Mouse (Mus musculus) ES-Bruce4 (cell line): ENCODE results near the gene Olfr945. TPM values are rescaled to one million over a fixed set of nuclear protein-coding genes. Genes with fewer than 3 reads are reported as not detected.

Experiments used
- H3K27ac ChIP-seq: 2 replicates; pipeline ENCODE4 v1.5.1; 2012; ENCODE audit warnings: low read length, inconsistent platforms; ENCODE audit not compliant: insufficient read depth
- H3K27me3 ChIP-seq: 2 replicates; pipeline ENCODE4 v1.6.1; 2012; ENCODE audit warnings: mild to moderate bottlenecking, low read length, inconsistent platforms; ENCODE audit not compliant: control insufficient read depth, poor library complexity, insufficient read depth, severe bottlenecking
- H3K36me3 ChIP-seq: 2 replicates; pipeline ENCODE4 v1.6.1; 2012; ENCODE audit warnings: inconsistent platforms, mild to moderate bottlenecking, low read length, moderate library complexity; ENCODE audit not compliant: control insufficient read depth, poor library complexity, insufficient read depth, severe bottlenecking
- H3K4me1 ChIP-seq: one replicate; pipeline ENCODE4 v1.8.1; 2011; ENCODE audit warnings: low read length; ENCODE audit not compliant: control insufficient read depth, insufficient read depth
- H3K4me3 ChIP-seq: 2 replicates; pipeline ENCODE4 v1.5.1; 2011; ENCODE audit warnings: low read depth, mild to moderate bottlenecking, low read length
- H3K9ac ChIP-seq: 2 replicates; pipeline ENCODE4 v1.6.1; 2012; ENCODE audit warnings: low read depth, mild to moderate bottlenecking, inconsistent platforms; ENCODE audit not compliant: poor library complexity, severe bottlenecking
- H3K9me3 ChIP-seq: replicated peaks from 2 replicates; pipeline ENCODE4 v1.6.1; 2012; ENCODE audit warnings: mild to moderate bottlenecking, low read length, inconsistent platforms; ENCODE audit not compliant: control insufficient read depth, poor library complexity, insufficient read depth, severe bottlenecking
- CTCF ChIP-seq: IDR thresholded peaks from one replicate; pipeline ENCODE4 v1.8.1; 2011; ENCODE audit warnings: low read depth, low read length
- EP300 ChIP-seq: IDR thresholded peaks from 2 replicates; pipeline ENCODE4 v1.6.1; 2011; ENCODE audit warnings: low read depth, low read length; ENCODE audit not compliant: insufficient read depth
- POLR2A ChIP-seq: IDR thresholded peaks from one replicate; pipeline ENCODE4 v1.8.1; 2011; ENCODE audit warnings: low read length; ENCODE audit not compliant: insufficient read depth
- polyA plus RNA-seq: library from polyadenylated mRNA; stranded (reverse); fragments of >200 nt; gene quantifications from 2 replicates; pipeline ENCODE4 v1.2.4, GENCODE M21; 2011; ENCODE audit warnings: low read depth; ENCODE audit not compliant: missing spikeins, insufficient read depth, insufficient read length

Olfr945 gene
- not detected in 2 replicates for polyA plus RNA-seq

DNA sequence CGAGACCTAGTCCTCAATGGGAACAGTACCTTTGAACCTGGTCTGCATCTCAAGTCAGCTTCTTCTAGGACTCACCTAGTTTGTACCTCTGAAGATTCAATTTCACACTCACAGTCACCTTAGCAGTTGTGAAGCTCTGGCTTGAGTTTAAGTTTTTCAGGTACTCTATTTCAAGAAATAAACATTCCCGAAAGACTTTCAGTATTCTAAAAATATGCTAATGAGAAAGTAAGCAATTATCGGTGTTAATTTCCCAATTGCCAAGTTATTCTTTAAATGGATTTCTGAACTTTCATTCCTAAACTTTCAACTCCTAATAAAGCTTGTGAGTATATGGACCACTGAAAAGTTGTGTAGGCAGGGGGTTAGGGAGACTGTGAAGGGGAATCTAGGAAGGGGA is at the start of gene Olfr945:
TSS of gene Olfr945 (minus strand) at position 101 of the 400 bp plus-strand sequence.
- H3K27ac ChIP-seq, result no peak within 1 kb of the TSS
- TF ChIP-seq CTCF, result no peak
- no peak for TF ChIP-seq EP300
- TF ChIP-seq POLR2A, result no peak
- H3K9me3 ChIP-seq, result no peaks in the 10 kb centered on the region

DNA sequence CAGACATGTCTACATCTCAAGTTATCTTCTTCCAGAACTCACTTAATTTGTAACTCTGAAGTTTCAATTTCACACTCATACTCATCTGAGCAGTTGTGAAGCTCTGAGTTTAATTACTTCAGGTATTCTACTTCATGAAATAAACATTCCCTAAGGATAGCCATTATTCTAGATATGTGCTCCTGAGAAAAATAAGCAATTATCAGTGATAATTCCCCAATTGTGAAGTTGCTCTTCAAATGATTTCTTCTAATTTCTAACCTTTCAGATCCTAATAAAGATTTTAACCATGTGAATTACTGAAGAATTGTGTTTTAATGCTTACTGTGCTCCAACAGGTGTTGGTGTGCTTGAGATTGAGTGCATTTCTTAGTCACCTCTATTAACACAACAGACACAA is 49.3 kb upstream of the Olfr945 start, which contains the start of gene Olfr948:
TSS of gene Olfr948 (minus strand) at position 101 of the 400 bp plus-strand sequence.
- TF ChIP-seq POLR2A, result no peak
- TF ChIP-seq EP300, result no peak
- TF ChIP-seq CTCF, result no peak
- H3K4me3 ChIP-seq, result no peak within 1 kb of the TSS
- no peaks in the 10 kb centered on the region for H3K9me3 ChIP-seq
- no peaks in the 10 kb centered on the region for H3K27me3 ChIP-seq
- H3K4me1 ChIP-seq, result no peaks in the 10 kb centered on the region
- no peaks in the 10 kb centered on the region for H3K36me3 ChIP-seq
- H3K9ac ChIP-seq, result no peak within 1 kb of the TSS
- H3K27ac ChIP-seq, result no peak within 1 kb of the TSS

More for the DNA sequence above, at the start of gene Olfr945:
- Histone ChIP-seq H3K27me3 (no peaks in the 10 kb centered on the region), H3K4me1 (no peaks in the 10 kb centered on the region), H3K36me3 (no peaks in the 10 kb centered on the region), H3K4me3 (no peak within 1 kb of the TSS), H3K9ac (no peak within 1 kb of the TSS)

GRCm38 (mm10) chr9:39287136-39287535 is 10.5 kb upstream of the Olfr945 start:
- Histone ChIP-seq H3K27me3 (no peaks in the 10 kb centered on the region), H3K9me3 (no peaks in the 10 kb centered on the region), H3K4me3 (no peak overlapping the region), H3K9ac (no peak overlapping the region), H3K27ac (no peak overlapping the region), H3K36me3 (no peaks in the 10 kb centered on the region), H3K4me1 (no peaks in the 10 kb centered on the region)
- TF ChIP-seq POLR2A (no peak), EP300 (no peak), CTCF (no peak)

- Histone ChIP-seq H3K4me3 (no peak within 1 kb of the TSS), H3K36me3 (no peaks in the 10 kb centered on the region), H3K27me3 (no peaks in the 10 kb centered on the region), H3K4me1 (no peaks in the 10 kb centered on the region), H3K27ac (no peak within 1 kb of the TSS), H3K9ac (no peak within 1 kb of the TSS), H3K9me3 (no peaks in the 10 kb centered on the region)
- no peak for TF ChIP-seq EP300
- no peak for TF ChIP-seq POLR2A
- TF ChIP-seq CTCF, result no peak
Measured at GRCm38 (mm10) chr9:39249894-39250293, 26.7 kb downstream of the Olfr945 start, which contains the start of gene Olfr1537. Olfr1537 (minus strand) TSS chr9:39249994.

Other genes with a start within 250 kb of the Olfr945 start
- not detected in 2 replicates for gene Olfr937, start 211.9 kb downstream of the Olfr945 start, polyA plus RNA-seq
- not detected in 2 replicates for gene Olfr938, start 197.9 kb downstream of the Olfr945 start, polyA plus RNA-seq
- not detected in 2 replicates for gene Olfr27, start 148.7 kb downstream of the Olfr945 start, polyA plus RNA-seq
- gene Olfr943, start 110.5 kb downstream of the Olfr945 start, polyA plus RNA-seq, result 0.31 and 0.35 TPM in 2 replicates
- gene Olfr944, start 74.9 kb downstream of the Olfr945 start, polyA plus RNA-seq, result not detected in 2 replicates
- not detected in 2 replicates for gene Olfr1537, start 26.8 kb downstream of the Olfr945 start, polyA plus RNA-seq
- not detected in 2 replicates for gene Olfr948, start 49.2 kb upstream of the Olfr945 start, polyA plus RNA-seq
- not detected in 2 replicates for gene Olfr951, start 110.6 kb upstream of the Olfr945 start, polyA plus RNA-seq
- gene Olfr952, start 150.3 kb upstream of the Olfr945 start, polyA plus RNA-seq, result not detected in 2 replicates
- gene Olfr954, start 179.9 kb upstream of the Olfr945 start, polyA plus RNA-seq, result not detected in 2 replicates
- gene Olfr955, start 195.1 kb upstream of the Olfr945 start, polyA plus RNA-seq, result not detected in 2 replicates
- not detected in 2 replicates for gene Olfr44, start 217.2 kb upstream of the Olfr945 start, polyA plus RNA-seq
- gene Olfr957, start 239.0 kb upstream of the Olfr945 start, polyA plus RNA-seq, result not detected in 2 replicates